Mouse (Mus musculus) liver, postnatal 0 days (tissue): ENCODE measurements around the gene Nectin2. TPM values are rescaled to one million over a fixed set of nuclear protein-coding genes. Genes with fewer than 3 reads are reported as not detected.

Experiments used
- ATAC-seq: fragments of 200-750 bp; cut with Nextera tagmentation; 2 replicates; pipeline ENCODE4 v1.8.0; 2017; ENCODE audit warnings: mild to moderate bottlenecking, moderate library complexity
- DNase-seq: peaks from one replicate; pipeline ENCODE4 v3.0.0-alpha.2; 2016
- H3K27ac ChIP-seq: fragments of 300-500 bp; sonication (generic); 2 replicates; pipeline ENCODE4 v1.5.1; 2014; ENCODE audit warnings: antibody characterized with exemption, moderate library complexity, mild to moderate bottlenecking, low read depth
- H3K27me3 ChIP-seq: fragments of 300-500 bp; sonication (generic); 2 replicates; pipeline ENCODE4 v1.6.1; 2014; ENCODE audit warnings: low read length, control low read depth, mixed read lengths; ENCODE audit not compliant: insufficient read depth
- H3K36me3 ChIP-seq: fragments of 300-500 bp; sonication (generic); replicated peaks from 2 replicates; pipeline ENCODE4 v1.6.1; 2014; ENCODE audit warnings: mild to moderate bottlenecking, control low read depth, low read length, moderate library complexity, mixed read lengths; ENCODE audit not compliant: insufficient read depth
- H3K4me1 ChIP-seq: fragments of 300-500 bp; sonication (generic); 2 replicates; pipeline ENCODE4 v1.6.1; 2014; ENCODE audit warnings: antibody characterized with exemption, mild to moderate bottlenecking, control low read depth; ENCODE audit not compliant: insufficient read depth
- H3K4me2 ChIP-seq: fragments of 300-500 bp; sonication (generic); 2 replicates; pipeline ENCODE4 v1.6.1; 2014; ENCODE audit warnings: low read depth, mild to moderate bottlenecking, low read length, moderate library complexity, mixed read lengths
- H3K4me3 ChIP-seq: fragments of 300-500 bp; sonication (generic); 2 replicates; pipeline ENCODE4 v1.5.1; 2014; ENCODE audit warnings: low read depth, low read length
- H3K9ac ChIP-seq: fragments of 300-500 bp; sonication (generic); replicated peaks from 2 replicates; pipeline ENCODE4 v1.6.1; 2014; ENCODE audit warnings: mild to moderate bottlenecking, moderate library complexity
- H3K9me3 ChIP-seq: fragments of 300-500 bp; sonication (generic); 2 replicates; pipeline ENCODE4 v1.6.1; 2016; ENCODE audit warnings: mild to moderate bottlenecking, control low read depth, low read length, mixed read lengths
- CTCF ChIP-seq: sonication (generic); IDR thresholded peaks from 2 replicates; pipeline ENCODE4 v1.5.1; 2016; ENCODE audit warnings: antibody characterized with exemption, low read depth
- EP300 ChIP-seq: IDR thresholded peaks from 2 replicates; pipeline ENCODE4 v1.6.1; 2016; ENCODE audit warnings: antibody characterized with exemption, low read depth, mild to moderate bottlenecking
- WGBS: fragments of 180-500 bp; shearing (Covaris S2); extraction: QIAGEN DNeasy Blood & Tissue Kit; methylation state at CpG from one replicate; pipeline ENCODE4 v1.1.7; 2014; ENCODE audit not compliant: insufficient replicate concordance; 5-methylcytosine and 5-hydroxymethylcytosine counted together
- polyA plus RNA-seq: library from polyadenylated mRNA; unstranded; fragments of >200 nt; fragmentation: Nextera tagmentation; extraction: Ambion mirVana; gene quantifications from 2 replicates; pipeline ENCODE4 v1.2.1, GENCODE M21; 2015

The Nectin2 gene
- polyA plus RNA-seq, 1 experiment from 2014 or later, result 51.0 TPM

GRCm38 (mm10) chr7:19695213-19695594 is 55.1 kb downstream of the Nectin2 start:
- no peaks in the 10 kb centered on the region for H3K9me3 ChIP-seq
- peak overlapping the region; percentile 98 for H3K27ac ChIP-seq
- TF ChIP-seq CTCF (no peak), EP300 (peak; percentile 52)
- H3K27me3 ChIP-seq, result no peaks in the 10 kb centered on the region
- ATAC-seq (no peak), DNase-seq (no peak)
- WGBS, result 6% methylated on average over 8 of the region's 8 CpGs
- peaks cover 11% of the 10 kb centered on the region for H3K36me3 ChIP-seq
- H3K4me3 ChIP-seq, result no peak overlapping the region
- peak overlapping the region; percentile 23 for H3K9ac ChIP-seq
- peaks cover 59% of the 10 kb centered on the region for H3K4me1 ChIP-seq
- peak overlapping the region; percentile 68 for H3K4me2 ChIP-seq

DNA sequence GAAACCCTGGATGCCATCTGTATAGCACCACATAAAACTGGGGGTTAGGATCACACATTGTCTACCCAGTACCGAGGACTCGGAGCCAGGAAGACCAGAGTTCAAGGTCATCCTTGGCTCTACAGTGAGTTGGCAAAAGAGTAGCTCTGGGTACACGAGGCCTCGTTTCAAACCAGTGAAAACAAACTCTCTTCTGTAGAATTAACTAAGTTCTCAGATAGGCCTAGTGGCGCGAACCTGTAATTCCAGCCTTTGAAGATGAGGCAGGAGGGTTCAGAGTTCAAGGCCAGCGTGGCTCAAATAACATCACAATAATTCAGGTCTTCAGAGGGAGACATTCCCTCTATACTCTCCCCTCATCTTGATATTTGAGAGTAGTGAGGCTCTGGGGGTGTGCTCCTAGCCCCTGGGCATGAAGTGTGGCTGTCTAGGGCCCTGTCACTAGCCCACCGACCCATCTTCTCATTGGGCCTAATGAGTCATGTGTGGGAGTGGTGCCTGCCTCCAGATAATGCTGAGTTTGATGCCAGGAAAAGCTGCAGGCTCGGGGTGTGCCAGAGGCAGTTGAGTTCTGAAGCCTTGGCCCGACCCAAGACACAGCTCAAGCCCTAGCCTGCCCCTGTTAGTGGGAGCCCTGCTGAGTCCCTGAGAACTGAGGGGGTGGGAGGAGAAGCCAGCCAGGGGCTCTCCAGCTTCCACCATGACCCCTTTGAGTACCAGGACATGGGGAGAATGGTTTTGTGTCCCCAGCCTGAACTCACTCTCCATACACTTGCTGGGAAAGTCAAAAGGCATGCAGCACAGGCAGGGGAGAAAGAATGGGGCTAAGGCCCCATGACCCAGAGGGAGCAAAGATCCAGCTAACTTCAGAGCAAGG is 55.7 kb downstream of the Nectin2 start:
- no peak for TF ChIP-seq EP300
- no peak for TF ChIP-seq CTCF
- Histone ChIP-seq H3K9me3 (no peaks in the 10 kb centered on the region), H3K36me3 (peaks cover 11% of the 10 kb centered on the region), H3K4me1 (peaks cover 53% of the 10 kb centered on the region), H3K4me2 (peak overlapping the region; percentile 68; the same call in 1 of the 2 replicates), H3K27me3 (no peaks in the 10 kb centered on the region), H3K9ac (peak overlapping the region; percentile 23), H3K27ac (peak overlapping the region; percentile 98), H3K4me3 (no peak overlapping the region)
- DNase-seq, result peak; percentile 51
- WGBS, result 36% methylated on average over 10 of the region's 10 CpGs
- ATAC-seq, result no peak; the same call in 1 of the 2 replicates

- H3K36me3 ChIP-seq, result peaks cover 11% of the 10 kb centered on the region
- no peaks in the 10 kb centered on the region for H3K9me3 ChIP-seq
- TF ChIP-seq EP300 (peak; percentile 51; the same call in 1 of the 2 replicates), CTCF (no peak)
- peak; percentile 89 for DNase-seq
- H3K4me3 ChIP-seq, result no peak overlapping the region
- no peaks in the 10 kb centered on the region for H3K27me3 ChIP-seq
- 11% methylated on average over 10 of the region's 10 CpGs for WGBS
- peaks cover 45% of the 10 kb centered on the region for H3K4me1 ChIP-seq
- H3K4me2 ChIP-seq, result peak overlapping the region; percentile 46
- H3K9ac ChIP-seq, result peak overlapping the region; percentile 23
- H3K27ac ChIP-seq, result peak overlapping the region; percentile 98
- peak; percentile 66 for ATAC-seq
Observed at GRCm38 (mm10) chr7:19693421-19693820, 56.9 kb downstream of the Nectin2 start.

DNA sequence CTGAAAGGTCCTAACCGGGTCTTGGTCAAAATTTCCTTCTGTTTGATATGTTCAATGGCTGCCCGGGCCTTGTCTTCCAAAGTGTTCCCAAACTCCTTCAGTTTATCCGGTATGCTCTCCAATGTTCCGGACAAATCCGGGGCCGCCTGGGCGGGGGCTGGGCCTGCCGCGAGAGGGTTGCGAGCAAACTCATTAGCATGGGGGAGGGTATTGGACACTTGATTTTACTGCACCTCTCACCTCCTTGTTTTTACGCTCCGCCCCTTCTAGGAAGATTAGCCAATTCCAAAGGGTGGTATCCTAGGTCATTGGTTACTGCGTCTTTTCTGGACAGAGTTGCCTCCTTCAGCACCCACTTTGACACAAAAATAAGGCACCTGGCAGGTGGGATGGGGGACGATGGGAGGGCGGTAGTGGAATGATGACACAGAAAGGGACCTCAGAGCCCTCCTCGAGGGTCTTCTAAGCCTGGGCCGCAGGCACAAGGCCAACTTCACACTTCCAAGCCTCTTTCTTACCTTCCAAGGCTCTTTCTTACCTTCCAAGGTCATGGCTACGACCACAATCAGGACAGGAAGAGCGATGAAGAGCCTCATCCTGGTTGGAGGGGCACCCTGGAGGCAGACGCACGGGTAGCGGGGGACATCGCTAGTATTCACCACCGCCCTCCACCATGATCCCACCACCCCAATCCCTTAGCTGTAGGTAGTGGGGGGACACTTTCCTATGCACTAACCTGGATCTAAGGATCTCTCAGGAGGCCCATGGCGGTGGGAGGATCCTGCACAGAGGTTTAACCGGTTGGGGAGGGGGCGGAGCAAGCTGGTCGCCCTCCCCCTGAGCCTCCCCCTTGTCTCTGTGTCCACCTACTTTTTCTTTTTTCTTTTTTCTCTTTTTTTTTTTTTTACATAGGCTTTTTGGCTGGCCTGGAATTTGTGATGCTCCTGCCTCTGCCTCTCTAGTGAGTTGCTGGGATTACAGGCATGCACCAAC is 58.1 kb downstream of the Nectin2 start, which contains the start of gene Apoc1:
Gene Apoc1 (minus strand): TSS at position 788 of the 993 bp plus-strand sequence.
- ATAC-seq (peak; percentile 39), DNase-seq (peak; percentile 76)
- Histone ChIP-seq H3K9me3 (no peaks in the 10 kb centered on the region), H3K27me3 (no peaks in the 10 kb centered on the region), H3K4me2 (peak within 1 kb of the TSS; percentile 66), H3K27ac (peak within 1 kb of the TSS; percentile 98), H3K4me1 (peaks cover 45% of the 10 kb centered on the region), H3K9ac (peak within 1 kb of the TSS; percentile 76), H3K36me3 (peaks cover 7% of the 10 kb centered on the region; the same call in 1 of the 2 replicates), H3K4me3 (peak within 1 kb of the TSS; percentile 39)
- no peak for TF ChIP-seq CTCF
- TF ChIP-seq EP300, result peak; percentile 51
- 53% methylated on average over 28 of the region's 28 CpGs for WGBS

GRCm38 (mm10) chr7:19691434-19691833 is 58.8 kb downstream of the Nectin2 start:
- H3K27ac ChIP-seq, result peak overlapping the region; percentile 98
- ATAC-seq (no peak), DNase-seq (no peak)
- peaks cover 42% of the 10 kb centered on the region for H3K4me1 ChIP-seq
- peak overlapping the region; percentile 39 for H3K4me3 ChIP-seq
- H3K9ac ChIP-seq, result peak overlapping the region; percentile 59
- H3K4me2 ChIP-seq, result peak overlapping the region; percentile 66
- no peaks in the 10 kb centered on the region for H3K9me3 ChIP-seq
- 66% methylated on average over 6 of the region's 6 CpGs for WGBS
- peaks cover 1% of the 10 kb centered on the region; the same call in 1 of the 2 replicates for H3K36me3 ChIP-seq
- TF ChIP-seq EP300 (no peak), CTCF (no peak)
- no peaks in the 10 kb centered on the region for H3K27me3 ChIP-seq
